Mouse (Mus musculus): ENCODE data around the gene Trpm6. TPM values are rescaled to one million over a fixed set of nuclear protein-coding genes. Genes with fewer than 3 reads are reported as not detected.

Trpm6 gene
- total and polyA plus RNA-seq, 3 experiments = 0.05 to 0.16 (median 0.14) TPM

DNA sequence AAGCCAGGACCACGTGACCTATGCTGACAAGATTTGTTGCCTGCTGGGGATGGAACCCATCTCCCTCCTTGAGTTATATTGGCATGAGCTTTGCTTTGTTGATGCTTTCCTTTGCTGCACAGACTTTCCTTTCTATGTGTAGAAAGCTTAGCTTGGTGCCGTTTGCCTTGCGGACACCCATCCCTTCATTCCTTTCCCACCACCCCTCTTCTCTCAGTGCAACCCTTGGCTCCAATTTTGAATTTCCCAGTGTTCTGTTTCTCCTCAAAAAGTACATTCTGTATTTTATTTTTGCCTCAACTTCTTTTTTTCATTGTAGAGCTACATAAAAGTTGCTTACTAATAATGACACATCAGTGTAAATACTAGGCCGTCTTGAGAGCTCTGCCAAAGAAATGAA is 96.6 kb downstream of the Trpm6 start:
- Histone ChIP-seq H3K27me3 (ENCODE audit: control insufficient read depth, insufficient read depth, low read length) (no peaks in the 10 kb centered on the region), H3K27ac (no peak overlapping the region), H3K9ac (ENCODE audit: low read depth, low read length) (no peak overlapping the region), H3K36me3 (ENCODE audit: control insufficient read depth, insufficient read depth, low read length) (no peaks in the 10 kb centered on the region), H3K4me1 (ENCODE audit: control insufficient read depth, insufficient read depth, low read length) (no peaks in the 10 kb centered on the region), H3K4me3 (no peak overlapping the region), H3K79me2 (replicated peaks; ENCODE audit: control insufficient read depth, insufficient read depth, low read length) (no peaks in the 10 kb centered on the region)
- TF ChIP-seq CTCF (IDR thresholded peaks at IDR 0.05) (no peak), EP300 (IDR thresholded peaks at IDR 0.05; ENCODE audit: insufficient read depth, low read depth, low read length) (no peak), POLR2A (IDR thresholded peaks at IDR 0.05; ENCODE audit: insufficient read depth, low read depth, low read length) (no peak)
- no peak for DNase-seq
- intact Hi-C loops (cut with DNase I) = no loop called here
- WGBS = 93% methylated on average over 4 of the region's 4 CpGs

DNA sequence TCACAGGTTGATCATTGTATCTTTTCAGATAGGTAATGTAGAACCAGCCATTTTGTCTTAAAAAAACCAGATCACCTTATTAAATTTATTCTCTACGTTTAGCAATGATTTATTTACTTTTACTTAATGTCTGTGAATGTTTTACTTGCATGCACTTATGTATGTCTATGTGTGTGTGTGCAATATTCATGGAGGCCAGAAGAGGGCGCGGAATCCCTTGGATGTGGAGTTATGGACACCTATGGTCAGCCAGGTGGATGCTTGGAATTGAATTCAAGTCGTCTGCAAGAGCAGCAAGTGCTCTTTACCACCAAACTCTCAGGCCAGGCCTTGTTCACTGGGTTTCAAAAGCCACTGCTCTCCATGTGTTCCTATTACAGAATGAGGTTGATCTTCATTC is 118.5 kb downstream of the Trpm6 start:
- Histone ChIP-seq H3K79me2 (replicated peaks; ENCODE audit: control insufficient read depth, insufficient read depth, low read length) (no peaks in the 10 kb centered on the region), H3K9ac (ENCODE audit: low read depth, low read length) (no peak overlapping the region), H3K27me3 (ENCODE audit: control insufficient read depth, insufficient read depth, low read length) (no peaks in the 10 kb centered on the region), H3K4me3 (no peak overlapping the region), H3K4me1 (ENCODE audit: control insufficient read depth, insufficient read depth, low read length) (no peaks in the 10 kb centered on the region), H3K36me3 (ENCODE audit: control insufficient read depth, insufficient read depth, low read length) (no peaks in the 10 kb centered on the region), H3K27ac (no peak overlapping the region)
- no peak for DNase-seq
- WGBS = 50% methylated on average over 4 of the region's 4 CpGs
- no peak for TF ChIP-seq POLR2A (IDR thresholded peaks at IDR 0.05; ENCODE audit: insufficient read depth, low read depth, low read length)
- no peak for TF ChIP-seq CTCF (IDR thresholded peaks at IDR 0.05)
- TF ChIP-seq EP300 (IDR thresholded peaks at IDR 0.05; ENCODE audit: insufficient read depth, low read depth, low read length) = no peak
- intact Hi-C loops (cut with DNase I) = no loop called here

DNA sequence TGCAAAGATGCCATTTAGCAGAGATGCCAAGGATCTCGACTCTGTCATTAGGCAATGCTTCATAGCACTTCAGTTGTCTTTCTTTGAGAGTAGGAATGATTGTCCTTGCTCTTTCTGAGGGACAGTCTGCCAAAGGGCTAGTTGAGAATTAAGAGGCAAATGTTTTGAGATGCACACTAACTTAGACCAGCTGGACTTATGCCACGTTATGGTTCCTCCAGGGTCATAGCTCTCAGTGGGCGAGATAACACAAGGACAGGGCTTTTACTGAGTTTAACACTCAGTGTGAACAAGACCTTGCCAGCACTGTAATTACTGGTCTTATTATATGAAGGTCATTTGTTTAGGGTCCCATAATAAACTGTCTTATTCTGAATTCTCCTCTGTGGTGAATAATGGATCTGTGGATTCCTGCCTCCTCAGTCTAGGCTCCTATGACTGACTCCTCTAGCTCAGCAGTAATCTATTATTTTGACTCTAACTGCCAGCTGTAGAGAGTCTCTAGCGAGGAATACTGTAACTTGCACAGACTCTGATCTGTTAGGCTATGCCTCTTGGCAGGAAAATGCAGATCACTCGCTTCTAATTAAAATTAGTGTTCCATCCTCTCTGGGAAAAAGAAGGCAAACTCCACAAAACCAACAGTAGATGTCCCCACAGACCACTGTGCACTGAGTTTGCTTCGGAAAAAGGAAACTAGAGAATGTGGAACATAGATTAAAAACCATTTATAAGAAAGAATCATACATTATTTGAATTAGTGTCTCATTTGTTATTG is 123.2 kb downstream of the Trpm6 start:
- intact Hi-C loops (cut with DNase I) = no loop called here

DNA sequence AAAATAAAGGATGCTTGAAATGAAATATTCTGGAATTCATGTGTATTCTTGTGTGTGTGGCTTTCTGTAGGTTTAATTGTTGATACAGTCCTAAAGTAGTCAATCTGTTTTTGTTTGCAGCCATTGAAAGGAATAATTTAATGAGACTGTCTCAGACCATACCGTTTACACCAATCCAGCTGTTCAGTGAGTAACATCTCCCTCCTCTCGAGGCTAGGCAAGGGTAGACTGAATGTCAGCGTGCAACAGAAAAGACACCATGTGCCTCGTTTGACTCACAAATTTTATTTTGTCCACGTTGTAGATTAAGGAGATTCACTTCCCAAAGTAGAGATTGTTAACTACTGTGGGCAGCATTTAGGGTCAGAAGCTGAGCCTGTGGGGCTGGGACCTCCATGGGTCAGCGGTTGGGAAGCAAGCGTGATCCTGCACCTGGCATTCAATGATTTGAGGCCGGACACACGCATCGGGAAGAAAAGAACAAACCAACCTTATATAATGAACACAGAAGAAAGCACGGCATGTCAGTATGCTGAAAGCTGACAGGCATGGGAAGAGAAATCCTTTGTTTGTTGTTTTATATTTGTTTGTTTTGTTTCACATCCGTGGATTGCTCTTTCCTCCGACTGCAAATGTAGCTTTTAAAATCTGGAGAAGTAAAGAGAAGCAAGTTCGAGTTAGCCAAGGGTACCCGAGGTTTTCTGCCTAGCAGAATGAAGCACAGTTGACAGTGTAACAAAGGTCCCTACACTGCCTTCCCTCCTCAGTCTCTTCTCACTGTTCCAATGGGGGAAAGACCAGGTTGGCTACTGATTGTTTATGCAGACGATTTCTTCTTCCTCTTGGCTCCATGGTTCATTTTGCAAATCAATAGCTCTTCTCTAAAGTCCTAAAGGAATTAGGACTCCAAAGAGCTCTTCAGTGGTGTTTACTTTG is 124.2 kb downstream of the Trpm6 start:
- no peak for DNase-seq
- TF ChIP-seq EP300 (IDR thresholded peaks at IDR 0.05; ENCODE audit: insufficient read depth, low read depth, low read length) (no peak), CTCF (IDR thresholded peaks at IDR 0.05) (no peak), POLR2A (IDR thresholded peaks at IDR 0.05; ENCODE audit: insufficient read depth, low read depth, low read length) (no peak)
- intact Hi-C loops (cut with DNase I) = no loop called here
- Histone ChIP-seq H3K36me3 (ENCODE audit: control insufficient read depth, insufficient read depth, low read length) (no peaks in the 10 kb centered on the region), H3K9ac (ENCODE audit: low read depth, low read length) (no peak overlapping the region), H3K4me1 (ENCODE audit: control insufficient read depth, insufficient read depth, low read length) (no peaks in the 10 kb centered on the region), H3K27ac (no peak overlapping the region), H3K79me2 (replicated peaks; ENCODE audit: control insufficient read depth, insufficient read depth, low read length) (no peaks in the 10 kb centered on the region), H3K27me3 (ENCODE audit: control insufficient read depth, insufficient read depth, low read length) (no peaks in the 10 kb centered on the region), H3K4me3 (no peak overlapping the region)
- 70% methylated on average over 16 of the region's 16 CpGs for WGBS

More for the DNA sequence above, 123.2 kb downstream of the Trpm6 start:
- no peaks in the 10 kb centered on the region for H3K27me3 ChIP-seq (ENCODE audit: control insufficient read depth, insufficient read depth, low read length)
- H3K79me2 ChIP-seq (replicated peaks; ENCODE audit: control insufficient read depth, insufficient read depth, low read length) = no peaks in the 10 kb centered on the region
- TF ChIP-seq CTCF (IDR thresholded peaks at IDR 0.05) (peak; percentile 44), EP300 (IDR thresholded peaks at IDR 0.05; ENCODE audit: insufficient read depth, low read depth, low read length) (no peak), POLR2A (IDR thresholded peaks at IDR 0.05; ENCODE audit: insufficient read depth, low read depth, low read length) (no peak)
- no peak overlapping the region for H3K4me3 ChIP-seq
- WGBS = 32% methylated on average over 6 of the region's 6 CpGs
- no peak overlapping the region for H3K9ac ChIP-seq (ENCODE audit: low read depth, low read length)
- DNase-seq = no peak
- no peaks in the 10 kb centered on the region for H3K4me1 ChIP-seq (ENCODE audit: control insufficient read depth, insufficient read depth, low read length)
- no peaks in the 10 kb centered on the region for H3K36me3 ChIP-seq (ENCODE audit: control insufficient read depth, insufficient read depth, low read length)
- no peak overlapping the region for H3K27ac ChIP-seq

DNA sequence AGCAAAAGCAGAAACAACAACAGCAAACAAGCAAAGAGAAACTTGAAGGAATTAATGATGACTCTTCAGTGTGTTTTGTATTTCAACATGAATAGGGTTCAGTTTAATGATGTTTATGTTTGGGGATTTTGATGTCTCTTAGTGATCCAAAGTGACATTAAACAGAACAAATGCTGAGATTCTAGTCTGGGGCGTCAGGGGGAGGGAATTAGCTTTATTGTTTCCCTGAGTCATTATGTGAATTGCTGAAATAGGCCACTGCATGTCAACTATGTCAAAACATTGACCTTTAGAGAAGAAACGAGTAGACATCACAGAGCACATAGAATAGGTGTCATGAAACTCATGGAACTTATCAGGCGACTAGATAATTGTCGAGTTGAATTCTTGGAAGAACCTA is 129.5 kb downstream of the Trpm6 start:
- Histone ChIP-seq H3K4me1 (ENCODE audit: control insufficient read depth, insufficient read depth, low read length) (no peaks in the 10 kb centered on the region), H3K27me3 (ENCODE audit: control insufficient read depth, insufficient read depth, low read length) (no peaks in the 10 kb centered on the region), H3K36me3 (ENCODE audit: control insufficient read depth, insufficient read depth, low read length) (no peaks in the 10 kb centered on the region), H3K4me3 (no peak overlapping the region), H3K9ac (ENCODE audit: low read depth, low read length) (no peak overlapping the region), H3K79me2 (replicated peaks; ENCODE audit: control insufficient read depth, insufficient read depth, low read length) (no peaks in the 10 kb centered on the region), H3K27ac (no peak overlapping the region)
- no peak for DNase-seq
- 54% methylated on average over 4 of the region's 4 CpGs for whole genome bisulfite sequencing
- no peak for TF ChIP-seq CTCF (IDR thresholded peaks at IDR 0.05)
- intact Hi-C loops (cut with DNase I) = no loop called here

DNA sequence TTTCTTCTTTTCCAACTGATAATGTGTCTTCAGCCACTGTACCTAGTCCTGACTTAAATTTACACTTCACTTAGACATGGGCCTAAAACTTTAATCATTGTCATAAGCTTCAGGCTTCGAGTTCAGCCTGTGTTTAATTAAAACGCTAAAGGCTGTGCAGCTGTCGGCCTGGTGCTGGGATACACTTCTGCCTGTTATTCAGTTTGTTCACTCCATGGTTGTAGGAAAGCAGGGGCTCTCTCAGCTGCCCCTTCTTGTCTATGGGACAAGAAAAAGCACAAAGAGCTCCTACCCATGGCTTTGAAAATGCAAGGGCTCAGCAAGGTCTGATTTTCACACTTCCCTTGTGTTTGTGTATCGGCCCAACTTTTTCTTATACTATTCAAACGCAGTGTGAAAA is 131.4 kb downstream of the Trpm6 start:
- H3K27ac ChIP-seq = no peak overlapping the region
- WGBS = 85% methylated on average over 5 of the region's 5 CpGs
- TF ChIP-seq EP300 (IDR thresholded peaks at IDR 0.05; ENCODE audit: insufficient read depth, low read depth, low read length) = no peak
- TF ChIP-seq POLR2A (IDR thresholded peaks at IDR 0.05; ENCODE audit: insufficient read depth, low read depth, low read length) = no peak
- TF ChIP-seq CTCF (IDR thresholded peaks at IDR 0.05) = no peak
- H3K4me3 ChIP-seq = no peak overlapping the region
- no peak overlapping the region for H3K9ac ChIP-seq (ENCODE audit: low read depth, low read length)
- no peaks in the 10 kb centered on the region for H3K4me1 ChIP-seq (ENCODE audit: control insufficient read depth, insufficient read depth, low read length)
- no peaks in the 10 kb centered on the region for H3K27me3 ChIP-seq (ENCODE audit: control insufficient read depth, insufficient read depth, low read length)
- H3K79me2 ChIP-seq (replicated peaks; ENCODE audit: control insufficient read depth, insufficient read depth, low read length) = no peaks in the 10 kb centered on the region
- DNase-seq = no peak
- intact Hi-C loops (cut with DNase I) = no loop called here
- no peaks in the 10 kb centered on the region for H3K36me3 ChIP-seq (ENCODE audit: control insufficient read depth, insufficient read depth, low read length)

All from heart, adult 2 months (tissue).